Mouse (Mus musculus) CH12.LX (cell line): ENCODE data around the gene Lix1l.
A peak's percentile ranks its signal among the peaks of the same experiment; 100 is the strongest.

Experiments used
- CHD1 ChIP-seq: IDR thresholded peaks from 2 replicates; pipeline ENCODE4 v1.6.1; 2012; ENCODE audit warnings: low read depth, low read length, improper control_type of control experiment, inconsistent platforms
- CTCF ChIP-seq, 2 experiments: IDR thresholded peaks in 1 of 2; conservative IDR thresholded peaks in 1 of 2; 2 replicates each; pipeline ENCODE4 v1.5.1; 2011 to 2012; ENCODE audit warnings: low read depth in 2 of 2, low read length in 2 of 2, improper control_type of control experiment in 1 of 2, inconsistent platforms in 1 of 2, mild to moderate bottlenecking in 1 of 2, moderate library complexity in 1 of 2
- E2F4 ChIP-seq: IDR thresholded peaks from 2 replicates; pipeline ENCODE4 v1.6.1; 2011; ENCODE audit warnings: low read depth, low read length, improper control_type of control experiment; ENCODE audit not compliant: insufficient replicate concordance
- EP300 ChIP-seq: IDR thresholded peaks from 2 replicates; pipeline ENCODE4 v1.6.1; 2011; ENCODE audit warnings: low read length, improper control_type of control experiment
- ETS1 ChIP-seq: conservative IDR thresholded peaks from 2 replicates; pipeline ENCODE4 v1.6.1; 2012; ENCODE audit warnings: low read depth, mild to moderate bottlenecking, inconsistent platforms, low read length, improper control_type of control experiment, moderate library complexity
- HCFC1 ChIP-seq: IDR thresholded peaks from 2 replicates; pipeline ENCODE4 v1.6.1; 2012; ENCODE audit warnings: low read depth, mild to moderate bottlenecking, inconsistent platforms, low read length, improper control_type of control experiment
- MAX ChIP-seq: IDR thresholded peaks from 2 replicates; pipeline ENCODE4 v1.6.1; 2011; ENCODE audit warnings: low read length, improper control_type of control experiment
- MEF2A ChIP-seq: IDR thresholded peaks from 2 replicates; pipeline ENCODE4 v1.6.1; 2014; ENCODE audit warnings: low read depth, mild to moderate bottlenecking, inconsistent platforms, low read length, improper control_type of control experiment, borderline replicate concordance
- POLR2A ChIP-seq: IDR thresholded peaks from 2 replicates; pipeline ENCODE4 v1.6.1; 2011; ENCODE audit warnings: low read depth, mild to moderate bottlenecking, improper control_type of control experiment, low read length
- USF1 ChIP-seq: IDR thresholded peaks from 2 replicates; pipeline ENCODE4 v1.6.1; 2014; ENCODE audit warnings: low read depth, mild to moderate bottlenecking, inconsistent platforms, low read length, improper control_type of control experiment
- USF2 ChIP-seq: conservative IDR thresholded peaks from 2 replicates; pipeline ENCODE4 v1.6.1; 2011; ENCODE audit warnings: low read depth, low read length, improper control_type of control experiment
- ZC3H11A ChIP-seq: IDR thresholded peaks from 2 replicates; pipeline ENCODE4 v1.6.1; 2012; ENCODE audit warnings: low read depth, mild to moderate bottlenecking, inconsistent platforms, low read length, improper control_type of control experiment
- ZKSCAN1 ChIP-seq: IDR thresholded peaks from 2 replicates; pipeline ENCODE4 v1.6.1; 2012; ENCODE audit warnings: low read depth, inconsistent platforms, low read length, improper control_type of control experiment, borderline replicate concordance
- ZMIZ1 ChIP-seq: IDR thresholded peaks from 2 replicates; pipeline ENCODE4 v1.6.1; 2012; ENCODE audit warnings: low read depth, mild to moderate bottlenecking, inconsistent platforms, low read length, improper control_type of control experiment

DNA sequence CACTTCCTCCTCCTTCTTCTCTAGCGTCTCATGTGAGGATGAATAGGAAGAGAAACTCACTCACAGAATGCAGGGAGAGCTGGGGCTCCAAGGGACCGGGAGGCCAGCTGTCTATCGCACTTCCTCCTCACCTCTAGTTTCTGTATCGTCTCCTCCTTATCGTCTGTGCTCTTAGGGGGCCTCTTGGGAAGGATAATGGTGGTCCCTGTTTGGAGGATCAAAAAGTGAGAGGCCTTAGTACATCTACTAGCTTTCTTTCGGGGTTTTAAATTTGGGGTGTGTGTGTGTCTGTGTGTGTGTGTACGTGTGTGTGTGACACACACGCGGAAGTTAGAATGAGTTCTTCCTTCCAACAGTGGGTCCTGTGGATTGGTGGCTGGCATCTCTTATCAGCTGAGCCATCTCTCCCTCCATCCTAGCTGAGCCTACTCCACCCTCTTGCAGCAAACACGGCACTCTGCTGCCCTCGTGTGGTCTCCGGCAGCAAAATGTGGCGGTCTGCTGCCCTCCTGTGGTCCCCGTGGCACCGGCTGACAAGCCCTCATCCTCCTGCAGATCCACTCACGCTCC lies 21.0 kb upstream of the Lix1l start:
- peak; percentile 70 to 100 for TF ChIP-seq CTCF (conservative IDR thresholded peaks at IDR 0.05 in 1 of 2, IDR thresholded peaks at IDR 0.05 in 1 of 2; ENCODE audit: low read depth in 2 of 2, low read length in 2 of 2)
- TF ChIP-seq ZMIZ1: no peak
- TF ChIP-seq ZKSCAN1: no peak
- TF ChIP-seq POLR2A: 0 out of 2 replicates have a peak, but pooled peaks have one; percentile 29
- TF ChIP-seq CHD1: no peak
- no peak for TF ChIP-seq USF1
- TF ChIP-seq EP300: peak; percentile 24; the same call in 1 of the 2 replicates
- TF ChIP-seq E2F4: peak; percentile 72; the same call in 1 of the 2 replicates
- no peak for TF ChIP-seq USF2
- TF ChIP-seq ZC3H11A: peak; percentile 99
- TF ChIP-seq ETS1: peak; percentile 41
- TF ChIP-seq HCFC1: peak; percentile 29; the same call in 1 of the 2 replicates
- peak; percentile 73; the same call in 1 of the 2 replicates for TF ChIP-seq MAX
- TF ChIP-seq MEF2A: peak; percentile 60; the same call in 1 of the 2 replicates
